Mouse (Mus musculus): ENCODE measurements around the gene Gm10488. TPM values are rescaled to one million over a fixed set of nuclear protein-coding genes. Genes with fewer than 3 reads are reported as not detected.
"Not testable (repeated sequence)": the region's sequence is repeated elsewhere in the genome, so short reads cannot be mapped to it uniquely, and the experiment has no call there.

Gm10488 gene
- not detected in 2 replicates for polyA plus RNA-seq (2015; fragmentation: Nextera tagmentation; extraction: Ambion mirVana)

DNA sequence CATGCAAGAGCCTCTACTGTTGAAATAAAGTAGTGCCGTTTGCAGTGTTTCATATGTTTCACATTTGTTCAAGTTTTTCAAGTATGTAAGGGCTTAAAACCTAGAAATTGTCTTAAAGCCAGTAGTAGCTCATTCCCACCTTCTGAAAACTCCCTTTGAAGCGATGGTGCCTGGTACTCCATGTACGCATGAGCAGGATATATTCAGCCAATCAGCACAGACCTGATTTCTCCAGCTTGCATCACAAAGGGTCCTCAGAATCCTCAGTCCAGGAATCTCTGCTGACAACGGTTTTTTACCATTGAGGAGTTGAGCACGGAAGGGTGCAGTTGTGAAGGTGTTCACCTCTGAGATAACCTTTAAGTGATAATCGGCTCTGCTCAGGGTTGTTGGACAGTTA lies at the start of gene Gm10488:
Gm10488 (plus strand) TSS at position 301 of the 400 bp plus-strand sequence.
- WGBS, result no CpG with 5 or more reads among the region's 6 CpGs
- not testable (repeated sequence) for H3K9ac ChIP-seq (ENCODE audit: low read depth, low read length); H3K27me3 ChIP-seq (replicated peaks; ENCODE audit: control insufficient read depth, insufficient read depth, low read length); H3K9me3 ChIP-seq (ENCODE audit: control insufficient read depth, low read length); H3K4me1 ChIP-seq (ENCODE audit: control insufficient read depth, insufficient read depth, low read depth, low read length); H3K27ac ChIP-seq (ENCODE audit: low read depth, low read length); ATAC-seq; H3K36me3 ChIP-seq (ENCODE audit: control insufficient read depth, insufficient read depth, low read length); H3K4me3 ChIP-seq (ENCODE audit: low read length); H3K4me2 ChIP-seq (ENCODE audit: low read length)

Small RNA genes lying within 50 kb of the gene (microRNA-seq; reads per million reads assigned to microRNA genes)
- not detected for gene Gm44298
